Mouse (Mus musculus) stomach, embryonic 14.5 days (tissue): ENCODE measurements around the gene Mpl. TPM values are rescaled to one million over a fixed set of nuclear protein-coding genes. Genes with fewer than 3 reads are reported as not detected.

Experiments
- ATAC-seq: fragments of 200-750 bp; cut with Nextera tagmentation; 2 replicates; pipeline ENCODE4 v1.8.0; 2017; ENCODE audit warnings: low read depth, moderate TSS enrichment; ENCODE audit not compliant: insufficient number of reproducible peaks, insufficient read depth, low FRiP score
- H3K27ac ChIP-seq: fragments of 300-500 bp; sonication (generic); 2 replicates; pipeline ENCODE4 v1.5.1; 2014; ENCODE audit warnings: mild to moderate bottlenecking, low read length, moderate library complexity, mixed read lengths
- H3K27me3 ChIP-seq: fragments of 300-500 bp; sonication (generic); 2 replicates; pipeline ENCODE4 v1.6.1; 2014; ENCODE audit warnings: low read length, control low read depth, mixed read lengths; ENCODE audit not compliant: control insufficient read depth, insufficient read depth
- H3K36me3 ChIP-seq: fragments of 300-500 bp; sonication (generic); 2 replicates; pipeline ENCODE4 v1.6.1; 2014; ENCODE audit warnings: mild to moderate bottlenecking, control low read depth, low read length, moderate library complexity, mixed read lengths; ENCODE audit not compliant: control insufficient read depth, insufficient read depth
- H3K4me1 ChIP-seq: fragments of 300-500 bp; sonication (generic); 2 replicates; pipeline ENCODE4 v1.6.1; 2014; ENCODE audit warnings: low read length, control low read depth, mixed read lengths; ENCODE audit not compliant: control insufficient read depth, insufficient read depth
- H3K4me2 ChIP-seq: fragments of 300-500 bp; sonication (generic); replicated peaks from 2 replicates; pipeline ENCODE4 v1.6.1; 2014; ENCODE audit warnings: low read depth, low read length, control low read depth
- H3K4me3 ChIP-seq: fragments of 300-500 bp; sonication (generic); 2 replicates; pipeline ENCODE4 v1.5.1; 2014; ENCODE audit warnings: low read depth, low read length, control low read depth
- H3K9ac ChIP-seq: fragments of 300-500 bp; sonication (generic); replicated peaks from 2 replicates; pipeline ENCODE4 v1.6.1; 2014; ENCODE audit warnings: low read depth, mild to moderate bottlenecking, control low read depth, low read length, moderate library complexity, mixed read lengths
- H3K9me3 ChIP-seq: fragments of 300-500 bp; sonication (generic); 2 replicates; pipeline ENCODE4 v1.6.1; 2016; ENCODE audit warnings: low read depth, low read length, control low read depth; ENCODE audit not compliant: control insufficient read depth
- WGBS: fragments of 180-500 bp; shearing (Covaris S2); extraction: QIAGEN DNeasy Blood & Tissue Kit; methylation state at CpG from one replicate; pipeline ENCODE4 v1.1.7; 2014; 5-methylcytosine and 5-hydroxymethylcytosine counted together
- polyA plus RNA-seq: library from polyadenylated mRNA; unstranded; fragments of >200 nt; fragmentation: Nextera tagmentation; extraction: Ambion mirVana; gene quantifications from 2 replicates; pipeline ENCODE4 v1.2.1, GENCODE M21; 2014

Mpl gene
- polyA plus RNA-seq, 1 experiment from 2014 or later: 0.36 TPM

DNA sequence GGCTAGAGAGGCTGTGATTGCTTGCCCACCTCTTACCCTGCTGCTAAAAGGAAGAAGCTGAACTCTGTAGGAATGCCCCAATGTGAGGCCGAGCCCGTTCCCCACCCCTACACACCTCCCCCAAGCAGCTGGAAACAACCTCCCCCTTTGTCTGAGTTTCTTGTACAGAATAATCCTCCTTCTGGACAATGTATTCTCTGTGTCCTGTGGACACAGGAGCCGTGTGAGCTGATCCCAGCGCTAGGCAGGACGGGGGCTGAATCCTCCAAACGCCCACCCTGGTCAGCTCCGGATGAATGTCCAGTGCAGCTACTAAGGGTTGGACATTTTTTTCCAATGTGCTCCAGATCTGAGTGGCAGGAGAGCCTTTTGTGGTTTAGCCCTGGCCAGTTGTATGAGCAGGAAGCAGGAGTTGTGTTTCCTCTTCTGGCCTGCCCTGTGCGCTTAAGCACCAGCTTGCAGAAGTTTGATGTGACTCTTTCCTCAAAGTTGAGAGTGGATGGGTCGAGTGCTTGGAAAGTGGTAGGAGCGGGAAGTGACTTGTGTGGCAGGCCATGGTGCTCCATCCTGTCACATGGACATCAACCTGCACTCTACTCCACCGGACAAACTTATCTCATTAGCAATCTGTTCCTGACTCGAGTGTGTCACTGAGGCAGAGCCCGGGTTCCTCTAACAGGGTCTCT is 40.1 kb downstream of the Mpl start:
- peaks cover 49% of the 10 kb centered on the region for H3K36me3 ChIP-seq
- no peak overlapping the region for H3K4me3 ChIP-seq
- no peak overlapping the region for H3K9ac ChIP-seq
- no peak overlapping the region for H3K27ac ChIP-seq
- 86% methylated on average over 13 of the region's 13 CpGs for WGBS
- H3K27me3 ChIP-seq: no peaks in the 10 kb centered on the region
- H3K9me3 ChIP-seq: no peaks in the 10 kb centered on the region
- ATAC-seq: no peak
- no peaks in the 10 kb centered on the region for H3K4me1 ChIP-seq
- no peak overlapping the region for H3K4me2 ChIP-seq

DNA sequence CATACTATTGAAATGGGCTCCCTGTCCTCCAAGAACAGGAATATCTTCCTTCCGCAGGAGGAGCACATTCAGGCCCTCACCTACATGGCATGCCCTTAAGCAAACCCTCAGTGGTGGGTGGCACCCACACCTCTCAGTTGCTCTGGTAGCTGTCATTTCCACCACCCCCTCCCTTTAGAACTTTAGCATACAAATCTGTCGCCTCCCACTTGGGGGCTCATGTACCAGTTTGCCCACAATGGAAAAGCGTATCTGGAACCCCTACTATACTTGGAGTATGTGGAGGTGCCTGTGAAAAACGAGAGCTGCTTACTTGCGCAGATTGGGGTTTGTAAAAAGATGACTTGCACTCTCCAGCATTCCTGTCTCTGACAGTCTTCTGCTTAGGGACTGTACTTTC is 41.0 kb downstream of the Mpl start:
- Histone ChIP-seq H3K9me3 (no peaks in the 10 kb centered on the region), H3K4me3 (no peak overlapping the region), H3K4me2 (no peak overlapping the region), H3K36me3 (peaks cover 58% of the 10 kb centered on the region), H3K4me1 (no peaks in the 10 kb centered on the region), H3K27me3 (no peaks in the 10 kb centered on the region), H3K27ac (no peak overlapping the region), H3K9ac (no peak overlapping the region)
- 92% methylated on average over 5 of the region's 5 CpGs for WGBS
- no peak for ATAC-seq

DNA sequence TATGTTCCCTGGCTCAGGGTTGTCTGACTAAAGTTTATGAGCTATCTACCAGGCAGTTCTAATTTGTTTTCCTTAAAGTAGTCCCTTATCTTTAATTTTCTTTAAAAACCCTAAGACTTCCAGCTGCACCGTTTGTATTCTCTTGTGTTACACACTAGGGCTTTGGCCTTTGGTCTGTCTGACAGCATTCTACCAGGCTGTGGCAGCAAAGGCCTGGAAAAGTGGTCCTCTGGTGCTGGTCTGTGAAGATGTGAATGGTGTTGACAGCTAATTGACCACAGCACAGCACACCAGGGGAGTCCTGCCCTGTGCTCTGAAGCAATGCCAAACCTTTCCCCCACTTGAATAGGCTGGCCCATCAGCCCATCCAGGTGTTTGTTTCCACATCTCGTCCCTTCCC is 41.5 kb downstream of the Mpl start:
- H3K9me3 ChIP-seq: no peaks in the 10 kb centered on the region
- no peak overlapping the region for H3K27ac ChIP-seq
- H3K4me2 ChIP-seq: no peak overlapping the region
- WGBS: 86% methylated on average over 2 of the region's 2 CpGs
- no peak for ATAC-seq
- H3K27me3 ChIP-seq: no peaks in the 10 kb centered on the region
- peaks cover 59% of the 10 kb centered on the region for H3K36me3 ChIP-seq
- H3K9ac ChIP-seq: no peak overlapping the region
- no peak overlapping the region for H3K4me3 ChIP-seq
- no peaks in the 10 kb centered on the region for H3K4me1 ChIP-seq

DNA sequence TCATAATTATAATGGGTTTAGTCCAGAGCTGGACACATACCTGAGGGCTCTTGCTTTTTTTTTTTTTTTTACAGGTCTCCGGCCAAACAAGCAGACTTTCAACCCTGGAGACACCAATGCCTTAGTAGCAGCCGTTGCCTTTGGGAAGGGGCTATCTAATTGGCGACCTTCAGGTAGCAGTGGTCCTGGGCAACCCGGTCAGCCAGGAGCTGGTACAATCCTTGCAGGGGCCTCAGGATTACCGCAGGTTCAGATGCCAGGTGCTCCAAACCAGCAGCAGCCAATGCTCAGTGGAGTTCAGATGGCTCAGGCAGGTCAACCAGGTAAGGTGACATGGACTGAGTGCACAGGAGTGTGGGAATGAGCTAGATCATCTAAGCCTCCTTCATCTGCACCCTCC is 43.8 kb downstream of the Mpl start:
- H3K4me3 ChIP-seq: no peak overlapping the region
- H3K27ac ChIP-seq: no peak overlapping the region
- H3K4me2 ChIP-seq: no peak overlapping the region
- H3K9ac ChIP-seq: no peak overlapping the region
- H3K27me3 ChIP-seq: no peaks in the 10 kb centered on the region
- no peaks in the 10 kb centered on the region for H3K9me3 ChIP-seq
- peaks cover 52% of the 10 kb centered on the region for H3K36me3 ChIP-seq
- 94% methylated on average over 5 of the region's 5 CpGs for WGBS
- no peak for ATAC-seq
- peaks cover 5% of the 10 kb centered on the region; the same call in 1 of the 2 replicates for H3K4me1 ChIP-seq

DNA sequence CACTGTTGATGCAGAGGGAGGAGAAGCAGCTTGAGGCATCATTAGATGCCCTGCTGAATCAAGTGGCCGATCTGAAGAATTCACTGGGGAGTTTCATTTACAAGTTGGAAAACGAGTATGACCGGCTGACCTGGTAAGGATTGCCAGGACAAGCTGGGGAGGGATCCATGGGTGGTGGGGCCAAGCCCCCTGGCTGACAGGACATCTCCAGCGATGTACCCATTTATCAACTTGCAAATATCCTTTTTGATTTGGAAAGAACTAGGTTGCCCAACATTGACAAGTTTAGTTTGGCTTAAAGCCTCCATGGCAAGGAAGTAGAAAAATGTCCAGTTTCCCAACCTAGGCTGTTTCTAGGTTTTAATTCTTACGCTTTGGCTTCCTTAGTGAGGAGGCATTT is 46.4 kb downstream of the Mpl start:
- H3K36me3 ChIP-seq: peaks cover 43% of the 10 kb centered on the region
- no peak for ATAC-seq

DNA sequence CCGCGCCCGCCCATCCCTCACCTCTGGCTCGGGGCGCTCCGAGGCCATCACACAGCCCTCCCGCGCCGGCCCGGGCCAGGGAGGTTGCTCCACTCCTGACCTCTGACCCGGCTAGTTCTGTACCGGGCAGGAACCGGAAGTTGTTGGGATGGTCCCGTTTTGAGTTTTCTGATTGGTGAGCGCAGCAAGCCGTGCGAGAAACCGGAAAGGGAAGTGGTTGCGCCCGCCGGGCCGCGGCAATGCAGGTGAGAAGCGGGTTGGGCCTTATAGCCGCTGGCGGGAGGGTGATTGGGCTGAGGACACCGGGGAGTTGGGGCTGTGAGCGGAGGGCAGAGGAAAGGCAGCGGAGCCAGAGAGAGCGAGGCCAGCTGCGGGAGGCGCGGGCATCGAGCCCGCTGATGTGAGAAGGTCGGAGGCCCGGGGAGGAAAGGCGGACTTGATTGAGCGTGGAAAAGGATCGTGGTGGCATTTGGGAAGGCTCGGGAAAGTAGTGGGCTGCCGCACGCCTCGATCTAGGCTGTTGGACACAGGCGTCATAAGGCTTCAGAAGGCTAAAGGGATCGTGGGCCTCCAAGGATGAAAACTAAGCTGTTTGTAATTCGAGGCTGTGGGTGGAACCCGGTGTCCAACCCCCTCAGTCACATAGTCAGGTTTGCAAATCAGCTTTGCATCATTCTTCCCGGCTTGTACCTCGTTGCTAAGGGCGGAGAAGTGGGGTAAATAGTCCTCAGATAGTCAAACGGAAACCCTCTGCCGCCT is 48.0 kb downstream of the Mpl start, which contains the start of the genes Szt2 and Med8:
Gene Szt2, minus strand, starts transcription at position 132 of the 759 bp plus-strand sequence.
Gene Med8, plus strand, starts transcription at position 196 of the 759 bp plus-strand sequence.
- Histone ChIP-seq H3K9me3 (no peaks in the 10 kb centered on the region), H3K27ac (peak within 1 kb of the TSS; percentile 66; the same call in 1 of the 2 replicates), H3K4me1 (peaks cover 10% of the 10 kb centered on the region), H3K36me3 (peaks cover 34% of the 10 kb centered on the region), H3K27me3 (no peaks in the 10 kb centered on the region), H3K4me2 (peak within 1 kb of the TSS; percentile 80), H3K4me3 (peak within 1 kb of the TSS; percentile 83), H3K9ac (peak within 1 kb of the TSS; percentile 76)
- peak; percentile 94 for ATAC-seq
- under 1% methylated on average over 53 of the region's 53 CpGs for WGBS

More for the DNA sequence above, 46.4 kb downstream of the Mpl start:
- no peak overlapping the region for H3K4me2 ChIP-seq
- WGBS: 91% methylated on average over 5 of the region's 5 CpGs
- no peak overlapping the region for H3K4me3 ChIP-seq
- H3K9ac ChIP-seq: no peak overlapping the region
- H3K9me3 ChIP-seq: no peaks in the 10 kb centered on the region
- no peak overlapping the region for H3K27ac ChIP-seq
- peaks cover 10% of the 10 kb centered on the region for H3K4me1 ChIP-seq
- H3K27me3 ChIP-seq: no peaks in the 10 kb centered on the region

DNA sequence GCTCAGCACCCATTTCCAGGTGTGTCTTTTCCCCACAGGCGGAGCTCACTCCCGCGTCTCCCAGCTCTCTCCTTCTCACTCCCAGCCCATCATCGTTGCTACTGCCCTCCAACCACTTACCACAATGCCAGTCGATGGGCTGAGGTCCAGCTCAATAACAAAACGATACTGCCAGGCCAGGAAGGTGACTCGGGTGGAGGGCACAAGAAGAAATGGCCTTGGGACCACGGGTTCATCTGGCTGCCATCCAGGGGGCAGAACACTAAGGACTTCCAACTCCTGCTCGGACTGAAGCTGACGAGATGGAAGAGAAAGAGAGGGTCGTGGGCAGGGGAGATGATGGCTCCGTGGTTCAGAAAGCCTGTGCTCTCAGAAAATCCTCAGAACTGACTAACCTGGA is 54.6 kb downstream of the Mpl start:
- Histone ChIP-seq H3K27ac (no peak overlapping the region), H3K36me3 (peaks cover 51% of the 10 kb centered on the region), H3K9me3 (no peaks in the 10 kb centered on the region), H3K4me3 (no peak overlapping the region), H3K4me2 (no peak overlapping the region), H3K4me1 (no peaks in the 10 kb centered on the region), H3K9ac (no peak overlapping the region), H3K27me3 (no peaks in the 10 kb centered on the region)
- no peak for ATAC-seq
- 93% methylated on average over 12 of the region's 12 CpGs for WGBS

DNA sequence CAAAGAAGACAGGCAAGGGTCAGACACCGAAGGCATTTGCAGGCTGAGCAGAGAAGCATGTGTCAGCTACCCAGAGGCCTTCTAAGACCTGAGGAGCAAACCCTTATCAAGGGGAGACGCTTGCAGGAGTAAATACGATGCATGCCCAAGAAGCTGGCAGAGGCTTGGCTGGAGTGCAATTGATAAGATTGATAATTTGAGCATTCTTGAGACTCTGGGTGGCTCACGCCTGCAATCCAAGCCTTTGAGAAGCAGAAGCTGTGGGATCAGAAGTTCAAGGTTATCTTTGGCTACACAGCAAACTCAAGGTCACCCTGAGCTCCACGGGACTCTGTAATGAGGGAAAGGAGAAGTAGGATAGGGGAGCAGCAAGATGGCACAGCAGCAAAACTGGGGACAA is 55.4 kb downstream of the Mpl start:
- H3K36me3 ChIP-seq: peaks cover 58% of the 10 kb centered on the region
- H3K9me3 ChIP-seq: no peaks in the 10 kb centered on the region

More for the DNA sequence above, 55.4 kb downstream of the Mpl start:
- Histone ChIP-seq H3K4me1 (no peaks in the 10 kb centered on the region), H3K27me3 (no peaks in the 10 kb centered on the region), H3K4me2 (no peak overlapping the region), H3K27ac (no peak overlapping the region), H3K9ac (no peak overlapping the region), H3K4me3 (no peak overlapping the region)
- WGBS: 84% methylated on average over 5 of the region's 5 CpGs
- no peak for ATAC-seq
